Mouse (Mus musculus) forebrain, embryonic 11.5 days (tissue): Measurements from ENCODE around the gene Nudt8. TPM values are rescaled to one million over a fixed set of nuclear protein-coding genes. Genes with fewer than 3 reads are reported as not detected.
"Not testable (repeated sequence)": the region's sequence is repeated elsewhere in the genome, so short reads cannot be mapped to it uniquely, and the experiment has no call there.

ENCODE experiments used
- ATAC-seq: fragments of 200-750 bp; cut with Nextera tagmentation; replicated peaks from 2 replicates; pipeline ENCODE4 v1.8.0; 2017; ENCODE audit warnings: moderate TSS enrichment; ENCODE audit not compliant: low FRiP score
- DNase-seq: peaks from one replicate; pipeline ENCODE4 v3.0.0-alpha.2; 2017; ENCODE audit warnings: low spot score
- H3K27ac ChIP-seq: fragments of 300-500 bp; sonication (generic); 2 replicates; pipeline ENCODE4 v1.5.1; 2014; ENCODE audit warnings: low read depth, low read length
- H3K27me3 ChIP-seq: fragments of 300-500 bp; sonication (generic); 2 replicates; pipeline ENCODE4 v1.6.1; 2014; ENCODE audit warnings: mild to moderate bottlenecking, low read length, mixed read lengths; ENCODE audit not compliant: control insufficient read depth, insufficient read depth
- H3K36me3 ChIP-seq: fragments of 300-500 bp; sonication (generic); 2 replicates; pipeline ENCODE4 v1.6.1; 2014; ENCODE audit warnings: mild to moderate bottlenecking, low read length, moderate library complexity, mixed read lengths; ENCODE audit not compliant: control insufficient read depth, insufficient read depth
- H3K4me1 ChIP-seq: fragments of 300-500 bp; sonication (generic); replicated peaks from 2 replicates; pipeline ENCODE4 v1.6.1; 2014; ENCODE audit warnings: low read length, mixed read lengths; ENCODE audit not compliant: control insufficient read depth, insufficient read depth
- H3K4me2 ChIP-seq: fragments of 300-500 bp; sonication (generic); 2 replicates; pipeline ENCODE4 v1.6.1; 2014; ENCODE audit warnings: low read depth, mild to moderate bottlenecking, low read length, moderate library complexity, mixed read lengths; ENCODE audit not compliant: severe bottlenecking
- H3K4me3 ChIP-seq: fragments of 300-500 bp; sonication (generic); 2 replicates; pipeline ENCODE4 v1.5.1; 2014; ENCODE audit warnings: low read depth, low read length
- H3K9ac ChIP-seq: fragments of 300-500 bp; sonication (generic); 2 replicates; pipeline ENCODE4 v1.6.1; 2014; ENCODE audit warnings: low read length
- H3K9me3 ChIP-seq: fragments of 300-500 bp; sonication (generic); 2 replicates; pipeline ENCODE4 v1.6.1; 2016; ENCODE audit warnings: low read length, mixed read lengths; ENCODE audit not compliant: control insufficient read depth
- WGBS: fragments of 180-500 bp; shearing (Covaris S2); extraction: QIAGEN DNeasy Blood & Tissue Kit; methylation state at CpG from one replicate; pipeline ENCODE4 v1.1.7; 2014; 5-methylcytosine and 5-hydroxymethylcytosine counted together
- polyA plus RNA-seq: library from polyadenylated mRNA; unstranded; fragments of >200 nt; fragmentation: Nextera tagmentation; extraction: Ambion mirVana; gene quantifications from 2 replicates; pipeline ENCODE4 v1.2.1, GENCODE M21; 2014

Gene Nudt8
- polyA plus RNA-seq, 1 experiment from 2014 or later, result 21.9 TPM

GRCm38 (mm10) chr19:3960211-3960610 is 40.2 kb upstream of the Nudt8 start:
- Histone ChIP-seq H3K9ac (no peak overlapping the region), H3K27ac (no peak overlapping the region), H3K36me3 (no peaks in the 10 kb centered on the region), H3K9me3 (no peaks in the 10 kb centered on the region), H3K4me1 (no peaks in the 10 kb centered on the region), H3K4me3 (no peak overlapping the region), H3K4me2 (no peak overlapping the region), H3K27me3 (no peaks in the 10 kb centered on the region)
- ATAC-seq, result no peak
- DNase-seq, result no peak
- WGBS, result 91% methylated on average over 5 of the region's 5 CpGs

- not testable (repeated sequence) for H3K36me3 ChIP-seq, H3K4me1 ChIP-seq, H3K4me2 ChIP-seq, H3K9me3 ChIP-seq, H3K9ac ChIP-seq, H3K4me3 ChIP-seq, H3K27me3 ChIP-seq, H3K27ac ChIP-seq, DNase-seq, ATAC-seq
- 80% methylated on average over 6 of the region's 6 CpGs for WGBS
These were observed 38.6 kb upstream of the Nudt8 start for GRCm38 (mm10) chr19:3961805-3962204.

GRCm38 (mm10) chr19:3962469-3962868 is 37.9 kb upstream of the Nudt8 start:
- H3K4me1 ChIP-seq, result no peaks in the 10 kb centered on the region
- DNase-seq, result no peak
- ATAC-seq, result no peak

GRCm38 (mm10) chr19:3964030-3964429 is 36.4 kb upstream of the Nudt8 start:
- Histone ChIP-seq H3K27ac (no peak overlapping the region), H3K27me3 (no peaks in the 10 kb centered on the region), H3K9me3 (no peaks in the 10 kb centered on the region), H3K4me1 (no peaks in the 10 kb centered on the region), H3K4me3 (no peak overlapping the region), H3K9ac (no peak overlapping the region), H3K36me3 (no peaks in the 10 kb centered on the region), H3K4me2 (no peak overlapping the region)
- DNase-seq (no peak), ATAC-seq (no peak)
- whole genome bisulfite sequencing, result 71% methylated on average over 4 of the region's 4 CpGs

More at GRCm38 (mm10) chr19:3962469-3962868, 37.9 kb upstream of the Nudt8 start:
- Histone ChIP-seq H3K9ac (no peak overlapping the region), H3K36me3 (no peaks in the 10 kb centered on the region), H3K9me3 (no peaks in the 10 kb centered on the region), H3K27ac (no peak overlapping the region), H3K4me2 (no peak overlapping the region), H3K4me3 (no peak overlapping the region), H3K27me3 (no peaks in the 10 kb centered on the region)
- WGBS, result 21% methylated on average over 2 of the region's 2 CpGs

- Histone ChIP-seq H3K9me3 (no peaks in the 10 kb centered on the region), H3K9ac (no peak overlapping the region), H3K27me3 (no peaks in the 10 kb centered on the region), H3K4me2 (no peak overlapping the region), H3K4me1 (no peaks in the 10 kb centered on the region), H3K36me3 (no peaks in the 10 kb centered on the region), H3K27ac (no peak overlapping the region), H3K4me3 (no peak overlapping the region)
- ATAC-seq (no peak), DNase-seq (no peak)
- WGBS, result 75% methylated on average over 11 of the region's 11 CpGs
These were observed 33.9 kb upstream of the Nudt8 start for GRCm38 (mm10) chr19:3966330-3967075.

GRCm38 (mm10) chr19:3967258-3967657 is 33.1 kb upstream of the Nudt8 start:
- no peaks in the 10 kb centered on the region for H3K36me3 ChIP-seq
- no peak overlapping the region for H3K4me3 ChIP-seq

GRCm38 (mm10) chr19:3972229-3972628 is 28.2 kb upstream of the Nudt8 start, which contains the start of gene Aldh3b2:
TSS of gene Aldh3b2 (plus strand) at chr19:3972328.
- WGBS, result 50% methylated on average over 9 of the region's 9 CpGs
- Histone ChIP-seq H3K4me1 (no peaks in the 10 kb centered on the region), H3K27ac (no peak within 1 kb of the TSS), H3K4me3 (no peak within 1 kb of the TSS), H3K36me3 (no peaks in the 10 kb centered on the region), H3K4me2 (no peak within 1 kb of the TSS), H3K27me3 (no peaks in the 10 kb centered on the region), H3K9me3 (no peaks in the 10 kb centered on the region), H3K9ac (no peak within 1 kb of the TSS)
- DNase-seq, result no peak
- no peak for ATAC-seq

More at GRCm38 (mm10) chr19:3967258-3967657, 33.1 kb upstream of the Nudt8 start:
- Histone ChIP-seq H3K4me1 (no peaks in the 10 kb centered on the region), H3K27ac (no peak overlapping the region), H3K4me2 (no peak overlapping the region), H3K9ac (no peak overlapping the region), H3K27me3 (no peaks in the 10 kb centered on the region), H3K9me3 (no peaks in the 10 kb centered on the region)
- 72% methylated on average over 3 of the region's 3 CpGs for WGBS
- DNase-seq, result no peak
- no peak for ATAC-seq

- H3K36me3 ChIP-seq, H3K4me1 ChIP-seq, H3K27ac ChIP-seq, H3K4me2 ChIP-seq, H3K4me3 ChIP-seq, ATAC-seq, H3K9ac ChIP-seq, H3K27me3 ChIP-seq, DNase-seq, H3K9me3 ChIP-seq: not testable (repeated sequence)
- WGBS, result 92% methylated on average over 6 of the region's 6 CpGs
These were observed 25.8 kb upstream of the Nudt8 start for GRCm38 (mm10) chr19:3974608-3975007.

- no peaks in the 10 kb centered on the region for H3K36me3 ChIP-seq
- H3K4me1 ChIP-seq, result 0 out of 2 replicates have a peak, but pooled peaks cover 2% of the 10 kb centered on the region
- H3K27me3 ChIP-seq, result no peaks in the 10 kb centered on the region
- H3K4me2 ChIP-seq, result no peak overlapping the region
- 66% methylated on average over 2 of the region's 2 CpGs for WGBS
- DNase-seq (no peak), ATAC-seq (no peak)
- H3K4me3 ChIP-seq, result no peak overlapping the region
- H3K9ac ChIP-seq, result no peak overlapping the region
- H3K27ac ChIP-seq, result no peak overlapping the region
- no peaks in the 10 kb centered on the region for H3K9me3 ChIP-seq
These were observed 24.5 kb upstream of the Nudt8 start for GRCm38 (mm10) chr19:3975866-3976265.
